Mouse (Mus musculus) forebrain, embryonic 16.5 days (tissue): Measurements from ENCODE around the gene Ldhal6b. TPM values are rescaled to one million over a fixed set of nuclear protein-coding genes. Genes with fewer than 3 reads are reported as not detected.

ENCODE experiments used
- ATAC-seq: fragments of 200-750 bp; cut with Nextera tagmentation; 2 replicates; pipeline ENCODE4 v1.8.0; 2017; ENCODE audit warnings: mild to moderate bottlenecking, moderate library complexity
- H3K27ac ChIP-seq: fragments of 300-500 bp; sonication (generic); 2 replicates; pipeline ENCODE4 v1.5.1; 2014; ENCODE audit warnings: low read length, control low read depth
- H3K27me3 ChIP-seq: fragments of 300-500 bp; sonication (generic); replicated peaks from 2 replicates; pipeline ENCODE4 v1.6.1; 2014; ENCODE audit warnings: low read length; ENCODE audit not compliant: control insufficient read depth, insufficient read depth
- H3K36me3 ChIP-seq: fragments of 300-500 bp; sonication (generic); 2 replicates; pipeline ENCODE4 v1.6.1; 2014; ENCODE audit not compliant: control insufficient read depth, insufficient read depth
- H3K4me1 ChIP-seq: fragments of 300-500 bp; sonication (generic); replicated peaks from 2 replicates; pipeline ENCODE4 v1.6.1; 2014; ENCODE audit warnings: low read length; ENCODE audit not compliant: control insufficient read depth, insufficient read depth
- H3K4me2 ChIP-seq: fragments of 300-500 bp; sonication (generic); 2 replicates; pipeline ENCODE4 v1.6.1; 2014; ENCODE audit warnings: mild to moderate bottlenecking, low read length, control low read depth
- H3K4me3 ChIP-seq: fragments of 300-500 bp; sonication (generic); replicated peaks from 2 replicates; pipeline ENCODE4 v1.5.1; 2014; ENCODE audit warnings: mild to moderate bottlenecking, low read length, control low read depth
- H3K9ac ChIP-seq: fragments of 300-500 bp; sonication (generic); replicated peaks from 2 replicates; pipeline ENCODE4 v1.6.1; 2014; ENCODE audit warnings: low read depth, low read length, control low read depth
- H3K9me3 ChIP-seq: fragments of 300-500 bp; sonication (generic); 2 replicates; pipeline ENCODE4 v1.6.1; 2016; ENCODE audit warnings: low read length; ENCODE audit not compliant: control insufficient read depth
- WGBS: fragments of 180-500 bp; shearing (Covaris S2); extraction: QIAGEN DNeasy Blood & Tissue Kit; methylation state at CpG from one replicate; pipeline ENCODE4 v1.1.7; 2014; 5-methylcytosine and 5-hydroxymethylcytosine counted together
- polyA plus RNA-seq: library from polyadenylated mRNA; unstranded; fragments of >200 nt; fragmentation: Nextera tagmentation; extraction: Ambion mirVana; gene quantifications from 2 replicates; pipeline ENCODE4 v1.2.1, GENCODE M21; 2015

The Ldhal6b gene
- polyA plus RNA-seq, 1 experiment from 2014 or later, result not detected

DNA sequence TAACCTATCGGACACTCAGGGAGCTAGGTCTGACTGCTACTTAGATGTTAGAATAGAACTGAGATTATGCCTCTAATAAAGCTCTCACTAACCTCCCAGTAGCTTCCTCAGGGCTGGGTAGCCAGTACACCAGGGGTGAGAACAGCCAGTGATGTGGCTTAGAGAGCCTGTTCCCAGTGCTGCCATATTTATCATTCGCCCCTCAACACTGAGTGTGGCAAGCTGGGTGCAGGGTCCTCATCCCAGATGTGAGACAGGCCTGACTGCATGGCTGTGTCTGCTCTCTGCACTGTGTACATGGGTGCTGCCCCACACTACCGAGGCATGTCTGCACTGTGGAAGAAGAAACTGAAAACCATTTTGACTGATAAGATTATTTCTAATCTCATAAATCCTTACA is 4.5 kb downstream of the Ldhal6b start:
- no peak overlapping the region for H3K27ac ChIP-seq
- no peak overlapping the region for H3K4me3 ChIP-seq
- H3K4me1 ChIP-seq, result no peaks in the 10 kb centered on the region
- WGBS, result 97% methylated on average over 3 of the region's 3 CpGs
- H3K9ac ChIP-seq, result no peak overlapping the region
- H3K36me3 ChIP-seq, result no peaks in the 10 kb centered on the region; the same call in 1 of the 2 replicates
- no peaks in the 10 kb centered on the region for H3K27me3 ChIP-seq
- no peak for ATAC-seq
- no peak overlapping the region for H3K4me2 ChIP-seq
- H3K9me3 ChIP-seq, result no peaks in the 10 kb centered on the region

DNA sequence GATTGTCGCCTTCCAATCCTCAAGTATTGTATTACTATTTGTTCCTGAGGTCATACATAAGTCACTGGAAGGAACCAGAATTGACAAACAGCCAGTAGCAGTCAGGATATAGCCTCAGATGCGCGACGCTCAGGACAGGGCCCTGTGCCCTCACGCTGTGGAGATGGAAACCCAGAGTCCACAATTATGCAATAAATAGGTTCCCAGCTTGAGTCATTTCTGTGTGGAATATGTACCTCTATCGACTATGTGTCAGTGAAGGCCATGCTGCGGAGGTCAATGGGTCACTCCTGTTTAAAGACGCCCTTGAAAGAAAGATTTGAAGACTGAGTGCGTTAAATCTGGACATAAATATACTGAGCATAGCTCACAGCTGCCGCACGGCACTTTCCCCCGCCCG is 5.2 kb downstream of the Ldhal6b start:
- WGBS, result 94% methylated on average over 13 of the region's 13 CpGs
- no peak overlapping the region for H3K27ac ChIP-seq
- H3K4me2 ChIP-seq, result no peak overlapping the region
- no peak overlapping the region for H3K9ac ChIP-seq
- no peaks in the 10 kb centered on the region for H3K4me1 ChIP-seq
- H3K27me3 ChIP-seq, result no peaks in the 10 kb centered on the region
- H3K4me3 ChIP-seq, result no peak overlapping the region
- ATAC-seq, result no peak
- no peaks in the 10 kb centered on the region for H3K9me3 ChIP-seq
- H3K36me3 ChIP-seq, result no peaks in the 10 kb centered on the region; the same call in 1 of the 2 replicates

DNA sequence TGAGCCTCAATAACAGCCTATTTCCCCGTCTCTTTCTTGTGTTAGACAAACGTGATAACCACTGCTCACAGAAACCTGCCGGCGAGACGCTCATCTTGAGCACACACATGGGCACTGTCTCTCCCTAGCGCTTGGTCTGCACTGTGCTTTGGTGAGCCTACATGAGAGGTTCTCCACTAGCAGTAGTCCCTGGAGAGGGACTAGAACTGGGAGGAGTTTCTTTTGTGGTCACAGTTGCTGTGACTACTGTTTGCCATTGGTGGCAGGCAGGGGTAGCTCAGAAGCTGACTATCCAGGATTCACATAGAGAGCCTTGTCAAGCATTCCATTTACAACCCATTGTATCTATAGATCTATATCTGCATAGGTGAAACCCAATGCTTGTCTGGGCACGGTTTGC is 5.8 kb downstream of the Ldhal6b start:
- ATAC-seq, result no peak
- Histone ChIP-seq H3K27ac (no peak overlapping the region), H3K27me3 (no peaks in the 10 kb centered on the region), H3K4me3 (no peak overlapping the region), H3K4me2 (no peak overlapping the region), H3K9ac (no peak overlapping the region), H3K4me1 (no peaks in the 10 kb centered on the region), H3K9me3 (no peaks in the 10 kb centered on the region), H3K36me3 (no peaks in the 10 kb centered on the region; the same call in 1 of the 2 replicates)
- 90% methylated on average over 7 of the region's 7 CpGs for WGBS

DNA sequence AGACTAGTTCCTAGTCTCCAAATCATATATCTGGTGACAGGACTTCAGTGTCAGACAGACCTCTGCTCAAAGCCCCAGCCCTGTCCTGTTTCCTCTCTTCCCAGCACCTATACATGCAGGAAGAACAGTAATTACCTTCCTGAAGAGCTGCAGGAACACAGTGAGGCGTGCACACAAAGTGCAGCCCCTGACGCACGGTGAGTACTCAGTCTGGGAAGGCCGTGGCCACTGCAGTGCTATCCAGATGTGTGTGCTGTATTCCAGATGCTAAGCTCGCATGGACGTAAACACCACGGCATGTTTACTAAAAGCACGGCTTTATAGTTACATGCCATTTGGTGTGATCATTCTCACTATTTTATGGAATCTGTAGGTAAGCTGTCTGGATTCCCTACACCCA is 6.3 kb downstream of the Ldhal6b start:
- H3K9me3 ChIP-seq, result no peaks in the 10 kb centered on the region
- no peaks in the 10 kb centered on the region; the same call in 1 of the 2 replicates for H3K36me3 ChIP-seq
- ATAC-seq, result no peak
- WGBS, result 95% methylated on average over 8 of the region's 8 CpGs
- H3K4me3 ChIP-seq, result no peak overlapping the region
- no peak overlapping the region for H3K4me2 ChIP-seq
- H3K27me3 ChIP-seq, result no peaks in the 10 kb centered on the region
- H3K27ac ChIP-seq, result no peak overlapping the region
- no peaks in the 10 kb centered on the region for H3K4me1 ChIP-seq
- H3K9ac ChIP-seq, result no peak overlapping the region

DNA sequence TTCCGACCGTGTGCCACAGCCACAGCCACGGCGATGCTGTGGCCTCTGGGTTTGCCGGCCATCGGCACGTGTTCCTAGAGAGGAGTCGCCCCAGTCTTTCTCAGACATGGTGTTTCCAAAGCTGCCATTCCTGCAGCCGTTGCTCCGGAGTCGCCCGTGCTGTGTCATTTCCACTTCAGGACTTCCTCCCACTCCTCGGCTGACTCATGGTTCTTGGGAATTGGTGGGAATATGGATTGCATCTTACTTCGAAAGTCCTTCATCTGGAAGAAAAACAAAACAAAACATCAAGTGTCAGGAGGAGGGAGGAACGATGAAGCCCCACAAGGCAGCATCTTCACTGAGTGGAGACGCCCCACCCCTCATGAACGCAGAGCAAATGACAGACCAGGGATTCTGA is 7.4 kb downstream of the Ldhal6b start:
- no peak overlapping the region for H3K27ac ChIP-seq
- WGBS, result 93% methylated on average over 17 of the region's 17 CpGs

DNA sequence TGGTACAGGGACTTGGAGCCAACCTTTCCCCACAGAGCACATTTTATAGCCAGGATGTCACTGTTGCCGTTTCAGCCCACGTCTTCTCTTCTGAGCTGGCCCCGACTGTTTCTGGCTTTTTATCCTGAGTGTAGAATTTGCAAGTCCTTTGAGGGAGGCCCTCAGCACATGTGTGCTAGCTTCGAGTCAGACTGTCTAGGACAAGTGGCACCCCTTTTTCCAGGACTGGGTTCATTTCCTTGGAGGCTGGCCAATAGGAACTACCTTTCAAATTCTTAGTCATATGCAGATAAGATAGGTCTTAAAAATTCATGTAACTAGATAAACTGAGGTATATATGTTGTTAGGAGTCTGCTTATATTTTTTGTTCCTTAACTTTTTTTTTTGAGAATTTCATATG is 8.2 kb downstream of the Ldhal6b start:
- Histone ChIP-seq H3K27me3 (0 out of 2 replicates have a peak, but pooled peaks cover 3% of the 10 kb centered on the region), H3K4me3 (no peak overlapping the region), H3K4me2 (no peak overlapping the region), H3K27ac (no peak overlapping the region), H3K36me3 (no peaks in the 10 kb centered on the region; the same call in 1 of the 2 replicates), H3K4me1 (no peaks in the 10 kb centered on the region), H3K9ac (no peak overlapping the region), H3K9me3 (no peaks in the 10 kb centered on the region)
- ATAC-seq, result no peak
- 82% methylated on average over 4 of the region's 4 CpGs for WGBS

More for the DNA sequence above, 7.4 kb downstream of the Ldhal6b start:
- Histone ChIP-seq H3K4me3 (no peak overlapping the region), H3K27me3 (no peaks in the 10 kb centered on the region), H3K36me3 (no peaks in the 10 kb centered on the region; the same call in 1 of the 2 replicates), H3K4me1 (no peaks in the 10 kb centered on the region), H3K4me2 (no peak overlapping the region), H3K9ac (no peak overlapping the region), H3K9me3 (no peaks in the 10 kb centered on the region)
- no peak for ATAC-seq

DNA sequence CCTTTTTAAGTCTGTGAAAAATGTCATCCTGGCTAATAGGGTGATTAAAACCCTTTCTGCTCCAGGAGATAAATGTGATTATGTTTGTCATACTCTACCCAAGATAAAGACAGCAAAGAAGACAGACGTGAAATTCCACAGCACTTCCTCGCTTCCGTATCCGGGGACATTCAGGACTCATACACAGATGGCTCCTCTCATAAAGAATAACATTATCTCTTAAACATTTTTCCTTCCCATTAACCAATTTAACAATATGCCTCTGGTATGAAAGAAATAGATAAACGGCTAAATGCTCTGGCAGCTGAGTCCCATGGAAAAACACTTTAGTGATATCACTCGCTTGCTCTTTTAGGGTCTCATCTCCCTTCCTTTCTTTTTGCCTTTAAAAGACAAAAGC is 11.5 kb downstream of the Ldhal6b start:
- no peaks in the 10 kb centered on the region; the same call in 1 of the 2 replicates for H3K36me3 ChIP-seq
- H3K9ac ChIP-seq, result no peak overlapping the region
- no peak for ATAC-seq
- no peaks in the 10 kb centered on the region for H3K9me3 ChIP-seq
- no peak overlapping the region for H3K4me2 ChIP-seq
- H3K27me3 ChIP-seq, result peaks cover 13% of the 10 kb centered on the region
- no peak overlapping the region for H3K27ac ChIP-seq
- no peak overlapping the region for H3K4me3 ChIP-seq
- no peaks in the 10 kb centered on the region for H3K4me1 ChIP-seq
- WGBS, result 58% methylated on average over 6 of the region's 6 CpGs

DNA sequence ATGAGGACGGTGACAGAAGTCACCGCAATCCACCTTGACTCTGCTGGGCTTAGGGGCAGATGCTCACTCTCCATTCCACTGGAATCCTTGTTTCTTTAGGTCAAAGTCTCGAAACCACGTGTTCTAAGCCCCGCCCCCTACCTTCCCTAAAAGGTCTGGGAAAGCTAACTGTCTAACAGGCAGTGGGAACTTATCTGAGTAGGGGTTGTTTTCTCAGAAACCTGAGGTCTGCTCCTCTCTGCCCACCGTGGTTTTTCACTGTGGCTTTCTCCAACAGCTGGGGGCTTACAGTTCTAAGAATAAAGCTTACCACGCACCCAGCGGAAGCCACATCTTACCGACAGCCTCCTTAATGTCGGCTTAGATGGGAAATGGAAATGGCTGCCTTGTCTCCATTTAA is 12.0 kb downstream of the Ldhal6b start:
- Histone ChIP-seq H3K4me1 (no peaks in the 10 kb centered on the region), H3K27ac (no peak overlapping the region; the same call in 1 of the 2 replicates), H3K27me3 (peaks cover 13% of the 10 kb centered on the region), H3K4me3 (no peak overlapping the region), H3K9me3 (no peaks in the 10 kb centered on the region), H3K4me2 (no peak overlapping the region), H3K36me3 (no peaks in the 10 kb centered on the region; the same call in 1 of the 2 replicates), H3K9ac (no peak overlapping the region)
- no peak for ATAC-seq
- WGBS, result 44% methylated on average over 10 of the region's 10 CpGs

DNA sequence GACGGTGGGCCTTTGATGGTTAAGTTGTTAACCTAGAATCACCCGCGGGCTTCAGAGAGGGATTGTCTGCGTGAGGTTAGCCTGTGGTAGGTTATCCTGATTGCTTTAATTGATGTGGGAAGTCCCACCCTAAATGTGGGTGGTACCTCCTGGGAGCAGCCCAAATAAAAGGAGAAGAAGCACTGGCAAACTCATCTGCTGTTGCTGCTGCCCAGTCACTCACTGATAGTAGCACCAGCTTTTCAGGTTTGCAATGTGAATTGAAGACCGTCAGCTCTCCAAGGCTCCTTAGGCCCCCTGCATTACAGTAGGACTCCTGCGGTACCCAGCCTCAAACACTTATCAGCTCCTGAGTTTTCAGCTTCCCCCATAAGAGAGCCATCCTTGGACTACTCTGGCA is 14.7 kb downstream of the Ldhal6b start:
- Histone ChIP-seq H3K9ac (no peak overlapping the region), H3K9me3 (no peaks in the 10 kb centered on the region), H3K27ac (no peak overlapping the region), H3K4me2 (no peak overlapping the region), H3K36me3 (no peaks in the 10 kb centered on the region), H3K27me3 (peaks cover 13% of the 10 kb centered on the region), H3K4me3 (no peak overlapping the region), H3K4me1 (no peaks in the 10 kb centered on the region)
- ATAC-seq, result no peak
- WGBS, result 90% methylated on average over 6 of the region's 6 CpGs

DNA sequence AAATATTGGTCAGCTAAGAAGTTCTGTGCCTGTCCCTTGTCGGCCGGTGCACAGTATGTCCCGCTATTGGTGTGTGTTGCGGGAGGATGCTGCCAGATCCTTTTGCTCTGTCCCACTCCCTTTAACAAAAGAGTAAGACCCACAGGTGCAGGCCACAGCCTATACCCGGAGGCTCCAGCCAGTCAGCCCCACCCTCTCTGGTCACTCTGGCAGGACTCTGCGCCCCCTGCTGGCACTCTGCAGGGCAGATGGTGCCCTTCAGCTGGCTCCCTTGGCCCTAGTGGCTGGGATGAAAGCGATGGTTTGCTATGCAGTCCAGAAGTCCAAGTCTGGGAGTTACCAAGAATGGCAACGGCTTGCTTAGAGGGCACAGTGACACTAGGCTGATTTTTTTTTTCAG is 15.9 kb downstream of the Ldhal6b start:
- Histone ChIP-seq H3K4me1 (peaks cover 1% of the 10 kb centered on the region; the same call in 1 of the 2 replicates), H3K4me3 (no peak overlapping the region), H3K9ac (no peak overlapping the region), H3K27ac (no peak overlapping the region), H3K27me3 (peaks cover 13% of the 10 kb centered on the region), H3K4me2 (no peak overlapping the region), H3K36me3 (no peaks in the 10 kb centered on the region), H3K9me3 (no peaks in the 10 kb centered on the region)
- ATAC-seq, result peak; percentile 60; the same call in 1 of the 2 replicates
- 20% methylated on average over 8 of the region's 8 CpGs for WGBS
